Mouse (Mus musculus): Measurements from ENCODE around the gene Zfp46. TPM values are rescaled to one million over a fixed set of nuclear protein-coding genes. Genes with fewer than 3 reads are reported as not detected.

Zfp46 gene
- polyA plus RNA-seq, 1 experiment from 2014 or later = 24.7 TPM

GRCm38 (mm10) chr4:136255919-136256318 is 28.6 kb upstream of the Zfp46 start:
- H3K4me1 ChIP-seq (ENCODE audit: control insufficient read depth, insufficient read depth, low read length) = peaks cover 2% of the 10 kb centered on the region; the same call in 1 of the 2 replicates
- no peak overlapping the region for H3K4me2 ChIP-seq (replicated peaks; ENCODE audit: low read depth, low read length)
- ATAC-seq (ENCODE audit: insufficient number of reproducible peaks, insufficient read depth, low FRiP score, low read depth) = peak; percentile 42
- WGBS = 9% methylated on average over 6 of the region's 6 CpGs
- no peaks in the 10 kb centered on the region; the same call in 1 of the 2 replicates for H3K36me3 ChIP-seq (ENCODE audit: control insufficient read depth, insufficient read depth, low read length)
- H3K9ac ChIP-seq (replicated peaks; ENCODE audit: low read depth, low read length) = no peak overlapping the region
- H3K4me3 ChIP-seq (ENCODE audit: low read depth, low read length) = no peak overlapping the region
- H3K27me3 ChIP-seq (ENCODE audit: control insufficient read depth, insufficient read depth, low read length) = no peaks in the 10 kb centered on the region
- no peak overlapping the region for H3K27ac ChIP-seq (ENCODE audit: low read length)
- no peaks in the 10 kb centered on the region for H3K9me3 ChIP-seq (ENCODE audit: control insufficient read depth, low read depth, low read length)

GRCm38 (mm10) chr4:136256696-136257095 is 27.8 kb upstream of the Zfp46 start:
- H3K9me3 ChIP-seq (ENCODE audit: control insufficient read depth, low read depth, low read length) = no peaks in the 10 kb centered on the region
- peaks cover 2% of the 10 kb centered on the region; the same call in 1 of the 2 replicates for H3K4me1 ChIP-seq (ENCODE audit: control insufficient read depth, insufficient read depth, low read length)
- H3K9ac ChIP-seq (replicated peaks; ENCODE audit: low read depth, low read length) = no peak overlapping the region
- no peaks in the 10 kb centered on the region for H3K27me3 ChIP-seq (ENCODE audit: control insufficient read depth, insufficient read depth, low read length)
- no peak overlapping the region for H3K4me3 ChIP-seq (ENCODE audit: low read depth, low read length)
- no peak overlapping the region for H3K27ac ChIP-seq (ENCODE audit: low read length)
- no peak overlapping the region for H3K4me2 ChIP-seq (replicated peaks; ENCODE audit: low read depth, low read length)
- H3K36me3 ChIP-seq (ENCODE audit: control insufficient read depth, insufficient read depth, low read length) = no peaks in the 10 kb centered on the region; the same call in 1 of the 2 replicates
- ATAC-seq (ENCODE audit: insufficient number of reproducible peaks, insufficient read depth, low FRiP score, low read depth) = no peak
- 58% methylated on average over 10 of the region's 10 CpGs for WGBS

- H3K36me3 ChIP-seq (ENCODE audit: control insufficient read depth, insufficient read depth, low read length) = no peaks in the 10 kb centered on the region
- no peak overlapping the region for H3K9ac ChIP-seq (replicated peaks; ENCODE audit: low read depth, low read length)
- no peak for ATAC-seq (ENCODE audit: insufficient number of reproducible peaks, insufficient read depth, low FRiP score, low read depth)
Measured at GRCm38 (mm10) chr4:136259916-136260315, 24.6 kb upstream of the Zfp46 start.

GRCm38 (mm10) chr4:136260491-136261180 is 23.8 kb upstream of the Zfp46 start:
- no peak overlapping the region for H3K4me2 ChIP-seq (replicated peaks; ENCODE audit: low read depth, low read length)
- 40% methylated on average over 10 of the region's 10 CpGs for WGBS
- no peak overlapping the region for H3K27ac ChIP-seq (ENCODE audit: low read length)
- H3K36me3 ChIP-seq (ENCODE audit: control insufficient read depth, insufficient read depth, low read length) = no peaks in the 10 kb centered on the region
- H3K4me3 ChIP-seq (ENCODE audit: low read depth, low read length) = no peak overlapping the region
- ATAC-seq (ENCODE audit: insufficient number of reproducible peaks, insufficient read depth, low FRiP score, low read depth) = no peak
- no peaks in the 10 kb centered on the region for H3K9me3 ChIP-seq (ENCODE audit: control insufficient read depth, low read depth, low read length)
- H3K9ac ChIP-seq (replicated peaks; ENCODE audit: low read depth, low read length) = no peak overlapping the region
- no peaks in the 10 kb centered on the region for H3K27me3 ChIP-seq (ENCODE audit: control insufficient read depth, insufficient read depth, low read length)
- H3K4me1 ChIP-seq (ENCODE audit: control insufficient read depth, insufficient read depth, low read length) = peaks cover 2% of the 10 kb centered on the region; the same call in 1 of the 2 replicates

More at GRCm38 (mm10) chr4:136259916-136260315, 24.6 kb upstream of the Zfp46 start:
- no peak overlapping the region for H3K4me3 ChIP-seq (ENCODE audit: low read depth, low read length)
- peaks cover 2% of the 10 kb centered on the region; the same call in 1 of the 2 replicates for H3K4me1 ChIP-seq (ENCODE audit: control insufficient read depth, insufficient read depth, low read length)
- 63% methylated on average over 3 of the region's 3 CpGs for WGBS
- H3K4me2 ChIP-seq (replicated peaks; ENCODE audit: low read depth, low read length) = no peak overlapping the region
- H3K27ac ChIP-seq (ENCODE audit: low read length) = no peak overlapping the region
- H3K9me3 ChIP-seq (ENCODE audit: control insufficient read depth, low read depth, low read length) = no peaks in the 10 kb centered on the region
- H3K27me3 ChIP-seq (ENCODE audit: control insufficient read depth, insufficient read depth, low read length) = no peaks in the 10 kb centered on the region

- no peak overlapping the region for H3K4me3 ChIP-seq (ENCODE audit: low read depth, low read length)
- H3K9ac ChIP-seq (replicated peaks; ENCODE audit: low read depth, low read length) = no peak overlapping the region
- no peak for ATAC-seq (ENCODE audit: insufficient number of reproducible peaks, insufficient read depth, low FRiP score, low read depth)
Measured at GRCm38 (mm10) chr4:136261912-136262311, 22.6 kb upstream of the Zfp46 start.

GRCm38 (mm10) chr4:136263555-136263954 is 20.9 kb upstream of the Zfp46 start:
- ATAC-seq (ENCODE audit: insufficient number of reproducible peaks, insufficient read depth, low FRiP score, low read depth) = no peak
- H3K27ac ChIP-seq (ENCODE audit: low read length) = no peak overlapping the region
- 95% methylated on average over 4 of the region's 4 CpGs for WGBS
- H3K4me2 ChIP-seq (replicated peaks; ENCODE audit: low read depth, low read length) = no peak overlapping the region
- no peak overlapping the region for H3K9ac ChIP-seq (replicated peaks; ENCODE audit: low read depth, low read length)
- H3K36me3 ChIP-seq (ENCODE audit: control insufficient read depth, insufficient read depth, low read length) = no peaks in the 10 kb centered on the region
- H3K9me3 ChIP-seq (ENCODE audit: control insufficient read depth, low read depth, low read length) = no peaks in the 10 kb centered on the region
- no peaks in the 10 kb centered on the region for H3K27me3 ChIP-seq (ENCODE audit: control insufficient read depth, insufficient read depth, low read length)
- H3K4me1 ChIP-seq (ENCODE audit: control insufficient read depth, insufficient read depth, low read length) = no peaks in the 10 kb centered on the region; the same call in 1 of the 2 replicates
- H3K4me3 ChIP-seq (ENCODE audit: low read depth, low read length) = no peak overlapping the region

More at GRCm38 (mm10) chr4:136261912-136262311, 22.6 kb upstream of the Zfp46 start:
- Histone ChIP-seq H3K9me3 (ENCODE audit: control insufficient read depth, low read depth, low read length) (no peaks in the 10 kb centered on the region), H3K4me1 (ENCODE audit: control insufficient read depth, insufficient read depth, low read length) (no peaks in the 10 kb centered on the region; the same call in 1 of the 2 replicates), H3K27ac (ENCODE audit: low read length) (no peak overlapping the region), H3K36me3 (ENCODE audit: control insufficient read depth, insufficient read depth, low read length) (no peaks in the 10 kb centered on the region), H3K27me3 (ENCODE audit: control insufficient read depth, insufficient read depth, low read length) (no peaks in the 10 kb centered on the region), H3K4me2 (replicated peaks; ENCODE audit: low read depth, low read length) (no peak overlapping the region)
- WGBS = 51% methylated on average over 10 of the region's 10 CpGs

- no peak overlapping the region for H3K4me3 ChIP-seq (ENCODE audit: low read depth, low read length)
- H3K36me3 ChIP-seq (ENCODE audit: control insufficient read depth, insufficient read depth, low read length) = no peaks in the 10 kb centered on the region
- no peaks in the 10 kb centered on the region for H3K9me3 ChIP-seq (ENCODE audit: control insufficient read depth, low read depth, low read length)
- H3K4me1 ChIP-seq (ENCODE audit: control insufficient read depth, insufficient read depth, low read length) = no peaks in the 10 kb centered on the region
- H3K4me2 ChIP-seq (replicated peaks; ENCODE audit: low read depth, low read length) = no peak overlapping the region
- ATAC-seq (ENCODE audit: insufficient number of reproducible peaks, insufficient read depth, low FRiP score, low read depth) = no peak
- H3K9ac ChIP-seq (replicated peaks; ENCODE audit: low read depth, low read length) = no peak overlapping the region
- 82% methylated on average over 9 of the region's 9 CpGs for WGBS
- H3K27ac ChIP-seq (ENCODE audit: low read length) = no peak overlapping the region
- H3K27me3 ChIP-seq (ENCODE audit: control insufficient read depth, insufficient read depth, low read length) = no peaks in the 10 kb centered on the region
Measured at GRCm38 (mm10) chr4:136266716-136267343, 17.7 kb upstream of the Zfp46 start.

GRCm38 (mm10) chr4:136268912-136269311 is 15.6 kb upstream of the Zfp46 start:
- no peak overlapping the region for H3K9ac ChIP-seq (replicated peaks; ENCODE audit: low read depth, low read length)
- WGBS = 89% methylated on average over 1 of the region's 1 CpGs
- no peaks in the 10 kb centered on the region for H3K36me3 ChIP-seq (ENCODE audit: control insufficient read depth, insufficient read depth, low read length)
- no peak overlapping the region for H3K27ac ChIP-seq (ENCODE audit: low read length)
- H3K9me3 ChIP-seq (ENCODE audit: control insufficient read depth, low read depth, low read length) = peaks cover 14% of the 10 kb centered on the region
- H3K4me3 ChIP-seq (ENCODE audit: low read depth, low read length) = no peak overlapping the region
- no peaks in the 10 kb centered on the region for H3K27me3 ChIP-seq (ENCODE audit: control insufficient read depth, insufficient read depth, low read length)
- H3K4me2 ChIP-seq (replicated peaks; ENCODE audit: low read depth, low read length) = no peak overlapping the region
- no peaks in the 10 kb centered on the region for H3K4me1 ChIP-seq (ENCODE audit: control insufficient read depth, insufficient read depth, low read length)
- ATAC-seq (ENCODE audit: insufficient number of reproducible peaks, insufficient read depth, low FRiP score, low read depth) = no peak

Data from stomach, embryonic 14.5 days (tissue).